Mouse (Mus musculus) c-Kit-positive CD71-positive TER-119-positive erythroid progenitor cells, embryonic 14.5 days (primary cell): ENCODE results near the gene Pkn1.

Experiments
- DNase-seq: peaks from one replicate; pipeline ENCODE4 v3.0.0-alpha.2; 2013; ENCODE audit warnings: low spot score

The Pkn1 gene

DNA sequence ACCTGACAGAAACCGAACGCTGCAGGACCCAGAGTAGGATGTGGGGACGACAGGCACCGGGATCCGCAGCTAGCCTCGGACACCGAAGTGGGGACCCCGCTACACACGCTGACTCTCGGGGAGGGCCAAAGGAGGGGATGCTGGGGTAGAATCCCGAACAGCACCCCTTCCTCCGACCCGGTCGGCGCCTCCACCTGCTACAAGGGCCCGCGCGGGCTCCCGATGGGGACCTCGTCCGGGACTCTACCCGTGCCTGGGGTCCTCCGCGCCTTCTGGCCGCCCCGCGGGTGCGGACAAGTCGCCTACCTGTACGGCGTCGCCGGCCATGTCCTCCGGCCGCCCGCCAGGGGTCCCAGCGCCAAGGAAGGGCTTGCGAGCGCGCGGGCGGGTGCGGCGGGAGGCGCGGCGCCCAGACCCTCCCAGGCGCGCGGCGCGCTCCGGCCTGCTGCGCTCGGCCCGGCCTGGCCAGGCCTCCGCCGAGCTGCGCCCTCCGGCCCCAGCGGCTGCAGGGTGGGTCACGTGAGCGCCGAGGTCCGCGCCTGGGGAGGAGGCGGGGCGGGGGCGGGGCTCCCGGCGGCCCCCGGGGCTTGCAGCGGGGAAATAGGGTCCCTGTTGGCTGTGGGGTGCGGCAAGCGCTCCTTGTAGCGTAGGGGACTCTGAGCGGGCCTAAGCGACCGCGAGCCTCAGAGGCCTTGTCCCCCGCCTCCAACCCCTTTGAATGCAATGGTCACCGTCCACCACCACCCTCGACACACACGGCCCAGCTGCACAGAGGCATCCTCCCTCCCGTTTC, at the start of gene Pkn1:
Pkn1 (minus strand) TSS at position 519 of the 793 bp plus-strand sequence.
- peak; percentile 59 for DNase-seq

DNA sequence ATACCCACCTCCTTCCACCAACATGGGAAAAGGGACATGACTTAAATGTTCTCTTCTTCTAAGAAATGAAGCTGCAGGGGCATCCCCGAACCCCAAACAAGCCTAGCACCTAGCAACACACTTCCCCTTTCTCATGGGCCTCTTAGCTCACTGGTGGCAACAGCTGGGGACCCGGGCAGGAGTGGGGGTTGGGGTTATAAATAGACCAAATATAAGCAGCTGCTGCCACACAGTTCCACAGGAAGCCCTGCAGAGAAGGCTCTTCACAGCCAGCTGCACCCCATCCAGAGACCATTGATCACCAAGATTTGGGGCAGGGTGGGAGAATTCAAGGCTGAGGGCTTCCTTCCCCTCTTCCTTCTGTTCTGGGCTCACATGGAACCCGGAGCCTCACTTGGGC, 49.7 kb upstream of the Pkn1 start:
- no peak for DNase-seq

GRCm38 (mm10) chr8:83747661-83748346, 48.8 kb upstream of the Pkn1 start:
- no peak for DNase-seq

GRCm38 (mm10) chr8:83744070-83744469, 45.1 kb upstream of the Pkn1 start:
- DNase-seq: no peak

DNA sequence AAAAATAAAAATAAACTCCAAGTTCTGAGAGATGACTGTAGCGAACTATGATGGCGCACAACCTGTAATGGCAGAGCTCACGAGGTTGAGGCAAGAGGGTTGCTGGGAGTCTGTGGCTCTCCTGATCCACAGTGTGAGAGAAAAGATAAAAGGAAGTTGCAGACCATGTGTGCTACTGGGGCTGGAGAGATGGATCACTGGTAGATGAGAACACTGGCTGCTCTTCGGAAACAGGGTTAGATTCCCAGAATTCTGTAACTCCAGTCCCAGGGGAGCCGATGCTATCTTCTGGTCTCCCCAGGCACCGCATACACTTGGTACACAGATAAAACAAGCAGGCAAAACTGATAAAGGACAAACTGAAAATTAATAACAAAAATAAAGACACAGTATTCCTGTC, 44.0 kb upstream of the Pkn1 start:
- peak; percentile 53 for DNase-seq

DNA sequence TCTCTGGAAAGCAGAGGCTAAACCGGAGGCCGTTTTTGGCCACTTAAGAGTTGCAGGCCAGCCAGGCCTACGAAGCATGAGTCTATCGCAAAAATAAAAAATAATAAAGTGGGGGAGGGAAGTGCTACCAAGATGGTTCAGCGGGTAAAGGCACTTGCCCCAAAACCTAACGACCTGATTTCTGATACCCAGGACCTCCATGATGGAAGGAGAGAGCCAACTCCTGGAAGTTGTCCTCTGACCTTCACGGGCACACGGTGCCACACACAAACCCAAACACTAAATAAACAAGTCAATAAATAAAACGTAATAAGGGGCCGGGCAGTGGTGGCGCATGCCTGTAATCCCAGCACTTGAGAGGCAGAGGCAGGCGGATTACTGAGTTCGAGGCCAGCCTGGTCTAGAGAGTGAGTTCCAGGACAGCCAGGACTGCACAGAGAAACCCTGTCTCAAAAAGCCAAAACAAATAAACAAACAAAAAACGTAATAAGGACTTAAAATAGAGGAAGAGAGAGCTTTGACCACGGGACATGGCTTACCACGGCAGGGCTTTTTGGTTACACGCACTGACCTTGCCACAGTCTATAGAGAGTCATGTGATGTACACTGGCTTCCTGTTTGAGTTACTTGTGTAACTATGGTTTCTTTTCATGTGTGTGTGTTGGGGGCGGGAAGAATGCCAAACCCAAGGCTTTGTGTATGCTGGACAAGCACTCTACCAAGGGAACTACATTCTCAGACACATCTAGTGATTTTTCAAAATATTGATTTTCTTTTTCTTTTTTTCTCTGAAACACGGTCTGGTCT, 43.1 kb upstream of the Pkn1 start:
- DNase-seq: no peak

DNA sequence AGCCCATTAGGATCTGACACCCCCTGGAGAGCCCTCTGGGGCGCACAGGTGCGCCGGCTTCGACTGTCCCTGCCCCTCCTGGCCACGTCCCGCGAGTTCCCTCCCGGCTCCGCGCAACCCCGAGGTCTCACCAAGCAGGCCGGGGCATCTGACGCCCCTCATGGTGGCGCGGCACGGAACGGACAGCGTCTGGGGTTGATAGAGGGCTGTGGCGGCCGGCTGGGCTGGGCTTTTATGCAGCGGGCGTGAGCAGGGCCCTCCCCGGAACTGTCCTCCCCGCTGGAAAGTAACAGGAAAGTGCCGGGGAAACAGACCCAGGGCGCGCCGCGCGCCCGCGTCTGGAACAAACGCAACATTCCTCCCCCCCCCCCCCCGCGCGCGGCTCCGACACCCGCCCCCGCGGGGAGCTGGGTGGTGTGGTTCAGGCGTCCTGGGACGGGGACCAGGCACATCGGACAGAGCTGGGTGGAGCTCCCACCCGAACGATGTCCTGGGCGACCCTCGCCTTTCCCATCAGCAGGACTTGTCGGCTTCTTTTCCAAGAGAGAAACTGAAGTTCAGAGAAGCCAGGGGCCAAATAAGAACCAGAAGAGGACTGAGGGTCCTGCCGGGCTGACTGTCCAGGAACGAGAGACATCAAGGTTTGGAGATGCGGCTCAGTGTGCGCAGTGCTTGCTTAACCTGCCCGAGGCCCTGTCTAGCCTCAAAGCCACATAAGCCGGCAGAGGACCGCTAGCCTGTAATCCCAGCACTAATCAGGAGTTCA, 42.2 kb upstream of the Pkn1 start, which contains the start of gene Adgre5:
Adgre5 (minus strand) TSS at position 351 of the 766 bp plus-strand sequence.
- DNase-seq: no peak

DNA sequence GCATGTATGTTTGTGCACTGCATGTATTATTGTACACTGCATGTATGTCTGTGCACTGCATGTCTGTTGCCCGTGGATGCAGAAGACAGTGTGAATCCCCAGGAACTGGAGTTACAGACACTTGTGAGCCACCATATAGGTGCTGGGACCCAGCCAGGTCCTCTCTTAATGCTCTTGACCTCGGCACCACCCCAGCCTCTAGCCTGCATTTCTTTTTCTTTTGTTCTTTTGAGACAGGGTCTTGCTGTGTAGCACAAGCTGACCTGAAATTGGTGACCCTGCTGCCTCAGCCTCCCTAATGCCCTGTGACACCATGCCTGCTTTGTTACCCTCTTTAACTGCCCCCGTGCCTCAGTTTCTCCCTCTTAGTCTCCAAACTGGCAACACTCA, 41.6 kb upstream of the Pkn1 start:
- no peak for DNase-seq

- DNase-seq: no peak
Measured at GRCm38 (mm10) chr8:83739711-83740468, 40.9 kb upstream of the Pkn1 start.

GRCm38 (mm10) chr8:83738949-83739710, 40.2 kb upstream of the Pkn1 start:
- no peak for DNase-seq

GRCm38 (mm10) chr8:83737852-83738562, 39.0 kb upstream of the Pkn1 start:
- DNase-seq: no peak

GRCm38 (mm10) chr8:83737346-83737745, 38.4 kb upstream of the Pkn1 start:
- no peak for DNase-seq

DNA sequence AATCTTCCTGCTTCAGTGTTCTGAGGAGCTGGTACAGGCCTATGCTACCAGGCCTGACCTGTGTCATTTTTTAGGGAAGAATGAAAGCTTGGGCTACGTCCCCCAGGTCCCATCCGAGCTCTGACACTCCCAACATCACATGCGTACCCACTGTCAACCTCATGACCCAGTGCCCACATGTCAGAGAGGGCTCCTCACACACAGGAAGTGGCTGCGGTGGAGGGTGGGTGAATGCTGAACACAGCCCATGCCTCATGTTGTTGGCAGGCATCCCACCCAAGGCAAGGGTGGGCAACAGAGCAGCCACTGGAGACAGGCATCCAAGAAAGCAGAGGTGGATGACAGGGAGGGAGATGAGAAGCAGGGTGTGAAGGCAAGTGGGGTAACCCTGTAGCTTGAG, 37.7 kb upstream of the Pkn1 start:
- no peak for DNase-seq

GRCm38 (mm10) chr8:83732919-83733318, 33.9 kb upstream of the Pkn1 start:
- DNase-seq: no peak

DNA sequence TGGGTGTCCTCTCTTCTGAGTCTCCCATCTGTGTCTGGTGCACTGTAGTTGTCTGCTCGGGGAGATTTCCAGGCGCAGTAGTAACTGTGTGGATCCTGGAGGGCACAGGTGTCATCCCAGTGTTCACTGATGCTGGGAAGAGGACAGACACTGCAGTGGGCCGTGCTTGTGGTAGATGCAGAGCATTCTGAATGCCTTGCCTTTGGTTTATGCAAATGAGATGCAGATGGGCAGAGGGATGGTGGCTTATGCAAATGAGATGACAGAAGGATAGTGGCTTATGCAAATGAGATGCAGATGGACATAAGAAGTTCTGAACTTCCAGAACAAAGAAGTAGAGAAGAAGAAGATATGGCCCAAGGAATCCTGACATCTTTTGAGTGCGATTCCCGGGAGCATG, 32.9 kb upstream of the Pkn1 start:
- DNase-seq: no peak

- DNase-seq: no peak
Measured at GRCm38 (mm10) chr8:83729009-83729807, 30.2 kb upstream of the Pkn1 start.

- DNase-seq: no peak
Measured at GRCm38 (mm10) chr8:83725521-83726102, 26.6 kb upstream of the Pkn1 start.

- peak; percentile 69 for DNase-seq
Measured at GRCm38 (mm10) chr8:83724697-83725482, 25.9 kb upstream of the Pkn1 start.
